Mouse (Mus musculus) pancreas, adult 10 weeks (tissue): ENCODE measurements around the gene Nmnat2. TPM values are rescaled to one million over a fixed set of nuclear protein-coding genes. Genes with fewer than 3 reads are reported as not detected.

Experiments used
- polyA plus RNA-seq: library from polyadenylated mRNA; stranded (reverse); fragments of 350-450 nt; fragmentation: Illumina TruSeq; extraction: RNeasy Lipid Tissue Mini Kit (QIAGEN cat#74804); gene quantifications from one replicate; pipeline ENCODE4 v1.2.3, GENCODE M21; 2015; ENCODE audit warnings: low read depth, low replicate concordance; ENCODE audit not compliant: insufficient read depth

Gene Nmnat2
- 0.98 TPM for polyA plus RNA-seq

DNA sequence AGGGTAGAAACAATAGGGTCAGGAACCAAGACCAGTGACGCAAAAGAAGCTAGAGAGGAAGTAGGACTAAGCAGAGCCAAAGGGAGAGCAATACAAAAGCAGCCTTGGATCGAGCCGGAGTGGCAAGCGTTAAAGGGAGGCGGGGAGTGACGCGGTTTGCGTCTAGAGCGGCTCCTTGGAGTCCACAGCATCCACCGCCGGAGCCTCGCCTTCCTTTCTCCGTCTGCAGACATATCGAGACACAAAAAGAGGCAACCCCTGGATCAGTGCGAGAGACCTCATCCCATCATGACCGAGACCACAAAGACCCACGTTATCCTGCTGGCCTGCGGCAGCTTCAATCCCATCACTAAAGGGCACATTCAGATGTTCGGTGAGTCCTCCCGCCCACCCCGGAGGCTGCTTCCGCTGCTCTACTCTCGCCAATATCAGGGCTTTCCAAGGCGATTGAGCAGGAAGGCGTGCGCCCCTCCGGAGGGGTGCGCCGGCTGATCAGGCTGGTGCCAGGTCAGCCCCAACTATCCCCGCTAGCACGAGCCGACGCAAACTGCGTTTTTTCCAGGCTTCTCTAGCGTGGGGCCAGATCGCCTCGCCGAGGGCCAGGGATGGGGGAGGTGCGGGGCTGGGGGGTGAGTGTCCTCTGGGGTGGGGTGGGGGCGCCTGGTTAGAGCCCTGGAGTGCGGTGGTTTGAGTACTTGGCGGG is at the start of gene Nmnat2:
Gene Nmnat2, plus strand, starts transcription at position 173 of the 703 bp plus-strand sequence.

Other genes starting within 250 kb of the Nmnat2 start
- not detected for gene Apobec4, start 204.4 kb upstream of the Nmnat2 start, polyA plus RNA-seq
- gene Rgl1, start 188.6 kb upstream of the Nmnat2 start, polyA plus RNA-seq: 9.5 TPM
- gene Arpc5, start 188.5 kb upstream of the Nmnat2 start, polyA plus RNA-seq: 34.9 TPM
- gene Ncf2, start 154.8 kb upstream of the Nmnat2 start, polyA plus RNA-seq: 1.3 TPM
- 11.8 TPM for gene Smg7, start 52.3 kb upstream of the Nmnat2 start, polyA plus RNA-seq
- 1.3 TPM for gene Lamc2, start 231.5 kb downstream of the Nmnat2 start, polyA plus RNA-seq